Mouse (Mus musculus) large intestine, adult 2 months (tissue): Measurements from ENCODE around the gene Sh2d2a. TPM values are rescaled to one million over a fixed set of nuclear protein-coding genes. Genes with fewer than 3 reads are reported as not detected.
"Not testable (repeated sequence)": the region's sequence is repeated elsewhere in the genome, so short reads cannot be mapped to it uniquely, and the experiment has no call there.

Experiments used
- DNase-seq: peaks from one replicate; pipeline ENCODE4 v3.0.0-alpha.2; 2012; ENCODE audit warnings: low read depth, low spot score
- WGBS: fragments of 180-500 bp; shearing (Covaris S2); methylation state at CpG from one replicate; pipeline ENCODE4 v1.1.7; 2018; 5-methylcytosine and 5-hydroxymethylcytosine counted together
- polyA plus RNA-seq: library from polyadenylated mRNA; depleted of rRNA; stranded (reverse); fragments of >200 nt; gene quantifications from 2 replicates; pipeline ENCODE4 v1.2.3, GENCODE M21; 2012

Sh2d2a gene
- polyA plus RNA-seq, 1 experiment = 3.5 TPM

- no peak for DNase-seq
- WGBS = 44% methylated on average over 7 of the region's 7 CpGs
Observed at GRCm38 (mm10) chr3:87854795-87855568, 8.4 kb downstream of the Sh2d2a start.

- no peak for DNase-seq
- 69% methylated on average over 8 of the region's 8 CpGs for WGBS
Observed at GRCm38 (mm10) chr3:87855936-87856335, 9.4 kb downstream of the Sh2d2a start.

GRCm38 (mm10) chr3:87857666-87858065, 11.1 kb downstream of the Sh2d2a start:
- 93% methylated on average over 8 of the region's 8 CpGs for WGBS
- no peak for DNase-seq

- no peak for DNase-seq
- 26% methylated on average over 3 of the region's 3 CpGs for WGBS
Observed at GRCm38 (mm10) chr3:87859813-87860212, 13.3 kb downstream of the Sh2d2a start.

GRCm38 (mm10) chr3:87864111-87864510, 17.6 kb downstream of the Sh2d2a start:
- 92% methylated on average over 4 of the region's 4 CpGs for WGBS
- DNase-seq = not testable (repeated sequence)

GRCm38 (mm10) chr3:87877730-87878129, 31.2 kb downstream of the Sh2d2a start:
- WGBS = 92% methylated on average over 4 of the region's 4 CpGs
- DNase-seq = no peak

GRCm38 (mm10) chr3:87884291-87884690, 37.7 kb downstream of the Sh2d2a start:
- WGBS = 4% methylated on average over 3 of the region's 3 CpGs
- DNase-seq = no peak

- WGBS = 1% methylated on average over 28 of the region's 28 CpGs
- no peak for DNase-seq
Observed at GRCm38 (mm10) chr3:87884708-87885251, 38.2 kb downstream of the Sh2d2a start.

- DNase-seq = peak; percentile 100
- WGBS = under 1% methylated on average over 33 of the region's 33 CpGs
Observed at GRCm38 (mm10) chr3:87885281-87886003, 38.9 kb downstream of the Sh2d2a start, which contains the start of gene Prcc. Gene Prcc (minus strand): TSS chr3:87885608.

- DNase-seq = no peak
- WGBS = 5% methylated on average over 10 of the region's 10 CpGs
Observed at GRCm38 (mm10) chr3:87886004-87886365, 39.4 kb downstream of the Sh2d2a start.

- no peak for DNase-seq
- 80% methylated on average over 6 of the region's 6 CpGs for WGBS
Observed at GRCm38 (mm10) chr3:87886416-87886815, 39.9 kb downstream of the Sh2d2a start.

GRCm38 (mm10) chr3:87887400-87887799, 40.8 kb downstream of the Sh2d2a start:
- 74% methylated on average over 4 of the region's 4 CpGs for WGBS
- DNase-seq = not testable (repeated sequence)

- WGBS = 70% methylated on average over 3 of the region's 3 CpGs
- DNase-seq = no peak
Observed at GRCm38 (mm10) chr3:87891481-87891880, 44.9 kb downstream of the Sh2d2a start.

- DNase-seq = no peak
- 78% methylated on average over 3 of the region's 3 CpGs for WGBS
Observed at GRCm38 (mm10) chr3:87893367-87893905, 46.9 kb downstream of the Sh2d2a start.

GRCm38 (mm10) chr3:87899266-87899665, 52.7 kb downstream of the Sh2d2a start:
- DNase-seq = no peak
- WGBS = 44% methylated on average over 3 of the region's 3 CpGs

- no peak for DNase-seq
- WGBS = 83% methylated on average over 3 of the region's 3 CpGs
Observed at GRCm38 (mm10) chr3:87899776-87900175, 53.2 kb downstream of the Sh2d2a start.

- 36% methylated on average over 1 of the region's 1 CpGs for WGBS
- no peak for DNase-seq
Observed at GRCm38 (mm10) chr3:87901036-87901624, 54.6 kb downstream of the Sh2d2a start.

- 80% methylated on average over 6 of the region's 6 CpGs for WGBS
Observed at GRCm38 (mm10) chr3:87901959-87902358, 55.4 kb downstream of the Sh2d2a start.

GRCm38 (mm10) chr3:87903821-87904220, 57.3 kb downstream of the Sh2d2a start:
- no peak for DNase-seq
- 67% methylated on average over 5 of the region's 5 CpGs for WGBS

More at GRCm38 (mm10) chr3:87901959-87902358, 55.4 kb downstream of the Sh2d2a start:
- DNase-seq = not testable (repeated sequence)
